Mouse (Mus musculus): ENCODE results near the gene Uxs1. TPM values are rescaled to one million over a fixed set of nuclear protein-coding genes. Genes with fewer than 3 reads are reported as not detected.

Uxs1 gene
- polyA plus RNA-seq, 2 experiments, result 31.6 to 54.3 TPM

- no peaks in the 10 kb centered on the region for H3K36me3 ChIP-seq (ENCODE audit: control insufficient read depth, insufficient read depth, low read length)
- H3K27me3 ChIP-seq (ENCODE audit: control insufficient read depth, insufficient read depth, low read length), result no peaks in the 10 kb centered on the region
- no peaks in the 10 kb centered on the region for H3K9me3 ChIP-seq (ENCODE audit: control insufficient read depth, low read length)
- TF ChIP-seq POLR2A (IDR thresholded peaks at IDR 0.05; ENCODE audit: borderline replicate concordance, extremely low read depth, insufficient read depth, insufficient read length), result no peak
- H3K4me1 ChIP-seq (ENCODE audit: control insufficient read depth, insufficient read depth, low read length), result 0 out of 2 replicates have a peak, but pooled peaks cover 6% of the 10 kb centered on the region
- H3K4me3 ChIP-seq (replicated peaks; ENCODE audit: low read length), result no peak overlapping the region
- 74% methylated on average over 2 of the region's 2 CpGs for WGBS
- no peak overlapping the region for H3K4me2 ChIP-seq (replicated peaks; ENCODE audit: low read depth, low read length, severe bottlenecking)
- no peak overlapping the region for H3K9ac ChIP-seq (ENCODE audit: low read depth, low read length, severe bottlenecking)
- DNase-seq (ENCODE audit: low spot score) (no peak), ATAC-seq (ENCODE audit: low FRiP score, low read depth) (no peak)
- no peak overlapping the region for H3K27ac ChIP-seq (replicated peaks; ENCODE audit: low read depth, low read length)
Measured at GRCm38 (mm10) chr1:43714841-43715240, 112.8 kb downstream of the Uxs1 start.

GRCm38 (mm10) chr1:43698577-43699000 is 129.0 kb downstream of the Uxs1 start:
- no peak overlapping the region for H3K4me3 ChIP-seq (replicated peaks; ENCODE audit: low read length)
- no peaks in the 10 kb centered on the region for H3K27me3 ChIP-seq (ENCODE audit: control insufficient read depth, insufficient read depth, low read length)
- DNase-seq (ENCODE audit: low spot score) (peak; percentile 90), ATAC-seq (ENCODE audit: low FRiP score, low read depth) (peak; percentile 83)
- WGBS, result 2% methylated on average over 4 of the region's 4 CpGs
- peaks cover 27% of the 10 kb centered on the region for H3K4me1 ChIP-seq (ENCODE audit: control insufficient read depth, insufficient read depth, low read length)
- no peak for TF ChIP-seq POLR2A (IDR thresholded peaks at IDR 0.05; ENCODE audit: borderline replicate concordance, extremely low read depth, insufficient read depth, insufficient read length)
- no peak overlapping the region for H3K9ac ChIP-seq (ENCODE audit: low read depth, low read length, severe bottlenecking)
- H3K4me2 ChIP-seq (replicated peaks; ENCODE audit: low read depth, low read length, severe bottlenecking), result 0 out of 2 replicates have a peak overlapping the region, but pooled peaks have one; percentile 13
- H3K36me3 ChIP-seq (ENCODE audit: control insufficient read depth, insufficient read depth, low read length), result no peaks in the 10 kb centered on the region
- peak overlapping the region; percentile 74 for H3K27ac ChIP-seq (replicated peaks; ENCODE audit: low read depth, low read length)
- no peaks in the 10 kb centered on the region for H3K9me3 ChIP-seq (ENCODE audit: control insufficient read depth, low read length)

Other genes with a start within 250 kb of the Uxs1 start
- gene 1500015O10Rik, start 97.2 kb downstream of the Uxs1 start, polyA plus RNA-seq (2012; rRNA removed), result 44.1 and 45.4 TPM in 2 replicates
- 98.2 and 112 TPM in 2 replicates for gene 1500015O10Rik, start 97.2 kb downstream of the Uxs1 start, polyA plus RNA-seq (2014; fragmentation: Nextera tagmentation; extraction: Ambion mirVana)
- 23.4 and 27.3 TPM in 2 replicates for gene Tpp2, start 105.8 kb upstream of the Uxs1 start, polyA plus RNA-seq (2012; rRNA removed)
- gene Tpp2, start 105.8 kb upstream of the Uxs1 start, polyA plus RNA-seq (2014; fragmentation: Nextera tagmentation; extraction: Ambion mirVana), result 49.6 and 53.0 TPM in 2 replicates
- 0.33 and 0.62 TPM in 2 replicates for gene Mettl21c, start 192.2 kb upstream of the Uxs1 start, polyA plus RNA-seq (2012; rRNA removed)
- gene Mettl21c, start 192.2 kb upstream of the Uxs1 start, polyA plus RNA-seq (2014; fragmentation: Nextera tagmentation; extraction: Ambion mirVana), result 0.61 and 1.4 TPM in 2 replicates
- 0.10 and 0.19 TPM in 2 replicates for gene Gm8251, start 234.1 kb upstream of the Uxs1 start, polyA plus RNA-seq (2012; rRNA removed)
- 0.08 and 0.11 TPM in 2 replicates for gene Gm8251, start 234.1 kb upstream of the Uxs1 start, polyA plus RNA-seq (2014; fragmentation: Nextera tagmentation; extraction: Ambion mirVana)